Mouse (Mus musculus): ENCODE results near the gene Krt8.

Gene Krt8

GRCm38 (mm10) chr15:101974083-101974845 is 30.0 kb downstream of the Krt8 start:
- DNase-seq = no peak

- peak; percentile 86 to 90 for DNase-seq
These were observed 30.7 kb downstream of the Krt8 start for GRCm38 (mm10) chr15:101973414-101974077.

- no peak for DNase-seq
These were observed 33.7 kb downstream of the Krt8 start for GRCm38 (mm10) chr15:101970536-101970935.

- no peak for DNase-seq
These were observed 37.5 kb downstream of the Krt8 start for GRCm38 (mm10) chr15:101966808-101967207.

- no peak for DNase-seq
These were observed 45.4 kb downstream of the Krt8 start for GRCm38 (mm10) chr15:101958891-101959290.

GRCm38 (mm10) chr15:101954187-101954586 is 50.1 kb downstream of the Krt8 start, which contains the start of gene Krt78:
Gene Krt78 (minus strand): TSS chr15:101954287.
- no peak for DNase-seq

GRCm38 (mm10) chr15:101952733-101953474 is 51.4 kb downstream of the Krt8 start:
- DNase-seq = no peak

Measured in cerebellum, postnatal 36 days (tissue).